Mouse (Mus musculus) adrenal gland, adult 18-20 months (tissue): Measurements from ENCODE around the gene Hsd17b3. TPM values are rescaled to one million over a fixed set of nuclear protein-coding genes. Genes with fewer than 3 reads are reported as not detected.

Experiments
- DNase-seq, 2 experiments: peaks; one replicate each; pipeline ENCODE4 v3.0.0; 2021 to 2022; ENCODE audit warnings: low spot score in 2 of 2
- total RNA-seq, 2 experiments: library from RNA; stranded (reverse); gene quantifications; 1 replicate in 1 of 2; 2 replicates in 1 of 2; pipeline ENCODE4 v1.2.3; 2021

The Hsd17b3 gene
- total RNA-seq, 2 experiments from 2014 or later, result 0.74 to 2.2 TPM

DNA sequence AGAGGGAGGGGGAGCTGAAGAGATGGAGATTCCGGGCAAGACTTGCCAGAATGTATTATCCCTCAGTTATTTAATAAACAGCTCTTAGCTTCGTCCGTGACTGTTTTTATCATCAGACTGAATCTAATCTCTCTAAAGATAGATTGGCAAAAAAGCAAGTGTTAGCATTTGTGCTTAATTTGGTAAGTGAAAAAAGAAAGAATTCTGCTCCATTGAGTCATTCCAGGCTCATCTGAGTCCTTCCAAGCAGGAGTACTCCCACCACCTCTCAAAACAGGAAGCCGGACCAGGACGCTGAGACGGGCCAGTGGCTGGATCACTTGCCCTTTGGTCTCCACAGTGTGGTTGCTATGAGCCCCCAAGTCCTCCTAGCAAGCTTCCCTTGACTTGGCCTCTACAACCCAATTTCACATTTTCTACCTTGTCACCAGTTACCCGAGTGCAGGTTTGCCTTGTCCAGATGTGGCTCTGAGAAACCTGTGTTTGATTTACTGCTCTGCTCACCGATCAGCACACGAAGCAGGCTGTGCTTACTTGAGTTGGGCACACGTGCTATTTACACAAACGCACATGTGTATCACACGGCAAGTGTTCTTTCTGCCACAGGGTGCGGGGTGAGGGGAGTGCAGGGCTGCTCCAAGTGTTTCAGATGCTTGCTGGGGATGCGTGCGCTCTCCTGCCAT is 66.1 kb downstream of the Hsd17b3 start:
- no peak for DNase-seq

DNA sequence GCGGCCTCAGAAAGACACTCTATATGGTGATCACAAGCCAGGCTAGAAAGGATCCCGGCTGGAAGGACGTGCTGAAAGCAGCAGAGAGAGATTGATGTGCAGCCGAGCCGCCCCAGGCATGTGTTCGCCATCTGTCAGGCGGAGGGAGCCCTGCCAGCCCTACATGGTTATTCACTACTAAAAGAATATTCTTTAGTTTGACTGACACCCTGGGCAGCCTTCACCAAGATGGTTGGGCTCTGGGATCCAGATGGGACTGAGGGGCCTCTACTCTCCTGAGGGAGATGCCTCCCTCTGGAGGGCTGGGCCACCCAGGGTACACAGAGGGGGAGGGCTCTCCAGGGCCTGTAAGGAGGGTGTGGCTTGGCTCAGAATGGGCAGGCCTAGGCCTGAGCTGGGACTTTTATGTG is 68.1 kb downstream of the Hsd17b3 start:
- DNase-seq, result no peak

DNA sequence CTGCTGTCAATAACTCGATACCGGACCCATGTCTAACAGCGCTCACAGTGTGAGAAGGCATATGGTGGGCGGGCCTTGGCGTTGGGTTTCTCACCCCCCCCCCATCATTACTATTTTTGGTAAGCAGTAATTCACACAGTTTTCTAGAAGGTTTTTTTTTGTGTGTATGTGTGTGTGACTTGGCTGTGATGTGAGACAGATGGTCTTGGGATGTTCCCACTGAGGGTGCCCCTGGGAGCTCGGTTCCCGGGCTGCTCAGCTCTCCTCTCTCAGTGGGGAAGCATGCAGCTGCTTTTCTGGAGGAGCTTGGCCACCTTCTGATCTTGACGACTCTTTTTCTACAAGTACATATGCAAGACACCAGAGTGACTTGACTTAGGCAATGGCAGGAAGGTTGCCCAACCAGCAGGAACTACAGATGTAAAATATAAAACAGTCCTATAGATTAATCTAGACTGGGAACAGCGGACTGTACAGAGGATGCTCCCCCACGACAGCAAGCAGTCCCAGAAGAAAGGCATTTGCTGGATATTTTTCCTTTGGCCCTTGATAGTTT is 70.4 kb downstream of the Hsd17b3 start:
- DNase-seq, result no peak

DNA sequence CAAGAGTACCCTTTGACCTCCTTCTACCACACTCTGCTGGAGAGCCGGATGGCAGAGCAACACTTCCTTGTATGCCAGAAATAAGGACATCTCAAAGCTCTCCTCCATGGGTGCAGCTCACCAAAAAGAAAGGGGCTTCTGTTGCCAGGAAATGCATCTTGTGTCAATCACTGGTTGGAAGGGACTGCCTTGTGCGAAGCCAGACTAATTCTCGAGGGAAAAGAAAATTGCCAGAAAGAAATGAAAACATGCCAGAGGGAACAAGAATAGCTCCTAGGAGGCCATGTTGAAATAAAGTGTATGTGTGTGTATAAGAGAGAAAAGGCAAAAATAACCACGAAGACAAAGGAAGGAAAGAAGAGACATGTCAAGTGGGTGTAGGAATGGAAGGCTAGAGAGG is 73.0 kb downstream of the Hsd17b3 start:
- no peak for DNase-seq

DNA sequence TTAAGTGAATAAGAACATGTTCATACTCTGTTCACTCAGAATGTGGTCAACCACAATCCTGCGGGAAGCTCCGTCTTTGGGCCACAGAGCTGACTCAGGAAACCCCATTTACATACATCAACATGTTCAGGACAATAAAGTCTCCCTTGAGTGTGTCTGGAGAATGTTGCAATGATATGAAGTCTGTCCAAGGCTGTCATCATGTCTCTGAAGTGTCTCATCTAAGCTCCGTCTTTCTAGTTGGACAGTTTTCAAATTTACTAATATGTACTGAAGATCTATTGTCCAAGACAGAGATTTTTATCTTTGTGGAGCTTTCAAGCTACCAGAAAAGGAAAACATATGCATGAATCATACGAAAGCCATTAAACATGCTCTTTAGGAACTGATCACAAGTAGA is 77.9 kb downstream of the Hsd17b3 start:
- no peak for DNase-seq

Other genes with a start within 250 kb of the Hsd17b3 start
- 1 to 10 TPM; 4.3 to 7.7 TPM for gene Slc35d2, start 40.1 kb upstream of the Hsd17b3 start, total RNA-seq
- 10 to 100 TPM; 20.9 to 23.5 TPM for gene Zfp367, start 64.0 kb upstream of the Hsd17b3 start, total RNA-seq
- gene Habp4, start 72.6 kb upstream of the Hsd17b3 start, total RNA-seq, result 10 to 100 TPM; 28.5 to 30.2 TPM
- 10 to 100 TPM; 11.3 to 12.6 TPM for gene Cdc14b, start 186.1 kb upstream of the Hsd17b3 start, total RNA-seq
- gene Aaed1, start 223.5 kb upstream of the Hsd17b3 start, total RNA-seq, result 10 to 100 TPM; 40.6 to 45.6 TPM